Mouse (Mus musculus) myocyte (in vitro differentiated cells): Measurements from ENCODE around the gene Cd27.

ENCODE experiments used
- CEBPB ChIP-seq: IDR thresholded peaks from 2 replicates; pipeline ENCODE4 v1.6.1; 2011; ENCODE audit warnings: mild to moderate bottlenecking, moderate library complexity; ENCODE audit not compliant: poor library complexity, insufficient read depth, severe bottlenecking
- MYOD1 ChIP-seq, 3 experiments: IDR thresholded peaks; one replicate each; pipeline ENCODE4 v1.6.1; 2011; ENCODE audit warnings: control low read depth in 2 of 3, low read depth in 2 of 3, mild to moderate bottlenecking in 2 of 3, moderate library complexity in 1 of 3; ENCODE audit not compliant: insufficient read length in 2 of 3, control insufficient read depth in 1 of 3
- POLR2A ChIP-seq: IDR thresholded peaks from one replicate; pipeline ENCODE4 v1.6.1; 2011; ENCODE audit warnings: low read depth, mild to moderate bottlenecking, control low read depth, moderate library complexity; ENCODE audit not compliant: insufficient read length
- USF1 ChIP-seq: IDR thresholded peaks from one replicate; pipeline ENCODE4 v1.6.1; 2011; ENCODE audit warnings: low read depth, mild to moderate bottlenecking, control low read depth, moderate library complexity

GRCm38 (mm10) chr6:125213715-125214114 is 23.1 kb downstream of the Cd27 start:
- TF ChIP-seq USF1: no peak
- no peak for TF ChIP-seq MYOD1 (IDR thresholded peaks at IDR 0.05; ENCODE audit: control insufficient read depth in 1 of 3, insufficient read length in 2 of 3, low read depth in 2 of 3)
- TF ChIP-seq CEBPB: no peak
- no peak for TF ChIP-seq POLR2A
